Mouse (Mus musculus) frontal cortex, postnatal 25 days (tissue): ENCODE results near the gene Pspc1.
"Not testable (repeated sequence)": the region's sequence is repeated elsewhere in the genome, so short reads cannot be mapped to it uniquely, and the experiment has no call there.

Experiments used
- DNase-seq, 2 experiments: peaks; one replicate each; pipeline ENCODE4 v3.0.0; 2022; ENCODE audit warnings: low spot score in 2 of 2

Gene Pspc1

DNA sequence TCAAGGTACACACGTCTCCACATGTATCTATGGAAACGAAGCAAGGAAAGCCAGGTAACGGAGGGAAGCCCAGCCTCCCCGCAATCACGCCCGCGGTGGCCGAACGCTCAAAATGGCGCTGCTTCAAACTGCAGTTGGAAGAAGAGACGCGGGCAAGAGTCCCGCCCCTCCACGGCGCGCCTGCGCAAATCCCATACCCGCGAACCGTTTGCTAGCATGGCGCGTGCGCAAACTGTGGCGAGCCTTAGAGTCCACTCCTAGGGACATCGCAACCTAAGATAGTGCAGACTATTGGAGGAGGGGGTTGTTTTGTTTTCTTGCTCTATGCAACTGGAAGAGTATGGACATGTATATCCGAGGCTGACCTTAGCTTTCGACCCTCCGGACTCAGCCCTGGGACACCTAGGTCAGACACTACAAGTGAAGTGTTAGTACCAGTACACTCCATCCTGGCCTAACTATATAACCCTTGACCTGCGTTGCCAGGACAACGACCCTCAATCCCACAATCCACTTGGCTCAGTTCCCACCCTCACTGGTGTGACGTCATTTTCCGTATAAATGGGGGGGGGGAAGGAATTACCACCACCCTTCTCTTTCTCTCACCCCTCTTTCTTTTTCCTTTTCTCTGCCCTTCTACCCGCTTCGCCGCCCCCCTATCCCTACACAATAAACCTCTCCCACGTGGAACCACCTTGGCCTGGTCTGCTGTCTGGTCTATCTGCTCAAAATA is at the start of gene Pspc1:
TSS of gene Pspc1 (minus strand) at position 117 of the 733 bp plus-strand sequence.
- DNase-seq = peak; percentile 96 to 97

DNA sequence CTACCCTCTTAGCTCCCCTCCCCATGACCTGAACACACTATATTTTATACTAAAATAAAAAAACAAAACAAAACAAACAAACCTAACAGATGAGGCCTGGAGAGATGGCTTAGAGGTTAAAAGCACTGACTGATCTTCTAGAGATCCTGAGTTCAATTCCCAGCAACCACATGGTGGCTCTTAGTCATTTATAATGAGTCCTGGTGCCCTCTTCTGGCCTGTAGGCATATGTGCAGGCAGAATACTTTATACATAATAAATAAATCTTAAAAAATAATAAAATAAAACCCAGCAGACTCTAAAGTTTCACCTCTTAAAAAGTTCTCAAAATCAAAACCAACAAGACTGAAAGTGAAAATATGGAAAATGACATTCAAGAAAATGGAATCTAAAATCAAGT is 46.4 kb upstream of the Pspc1 start:
- DNase-seq = no peak

DNA sequence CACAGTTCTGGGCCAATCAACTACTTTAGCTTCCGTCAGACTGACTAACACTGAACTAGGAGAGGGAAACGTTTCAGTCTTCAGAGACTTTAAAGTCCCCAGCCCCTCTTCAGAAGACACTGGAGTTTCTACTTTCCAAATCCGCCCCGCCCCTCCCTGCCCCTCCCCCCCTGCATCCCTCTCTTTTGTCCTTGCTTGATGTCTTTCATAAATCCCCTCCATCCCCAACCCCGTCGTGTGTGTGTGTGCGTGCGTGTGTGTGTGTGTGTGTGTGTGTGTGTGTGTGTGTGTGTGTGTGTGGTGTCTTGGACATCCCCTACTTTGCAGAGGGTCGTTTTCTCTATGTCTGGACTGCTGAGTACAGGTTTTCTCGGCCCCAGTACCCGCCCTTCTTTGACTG is 39.5 kb upstream of the Pspc1 start:
- no peak for DNase-seq

DNA sequence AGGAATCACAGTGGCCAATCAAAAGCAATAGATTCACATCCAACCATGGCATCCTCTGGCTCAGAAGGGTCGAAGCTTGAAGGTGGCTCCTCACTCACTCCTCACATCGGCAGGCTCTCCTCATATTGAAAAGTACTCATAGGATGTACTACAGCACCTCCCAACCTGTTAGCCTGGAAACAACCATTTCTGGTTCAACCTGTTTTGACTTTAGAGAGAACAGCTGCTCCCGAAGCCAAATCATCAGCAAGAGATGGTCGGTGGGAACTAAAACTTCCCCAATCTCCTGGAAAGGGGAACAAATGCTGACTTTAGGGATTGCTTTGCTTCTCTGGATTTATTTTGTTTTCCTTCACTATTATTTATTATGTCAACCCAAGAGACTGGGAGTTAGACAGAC is 39.0 kb upstream of the Pspc1 start:
- no peak for DNase-seq

DNA sequence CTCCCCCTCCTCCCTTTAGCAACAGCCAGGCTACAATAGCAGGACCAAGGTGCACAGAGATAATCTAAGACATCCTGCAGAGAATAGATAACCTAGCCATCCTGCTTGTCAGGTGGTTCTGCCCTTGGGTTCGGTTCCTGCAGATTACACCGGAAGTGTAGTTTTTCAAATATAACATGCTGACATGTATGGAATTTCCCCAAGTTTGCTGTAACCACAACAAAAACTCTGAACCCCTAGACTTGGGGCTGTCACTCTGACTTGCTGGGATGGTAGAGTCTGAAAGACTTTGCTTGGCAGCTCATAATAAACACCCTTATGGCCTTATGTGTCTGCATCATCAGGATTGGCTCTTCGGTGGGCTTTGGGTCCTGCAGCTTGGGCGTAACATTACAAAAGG is 38.4 kb upstream of the Pspc1 start:
- DNase-seq = no peak

DNA sequence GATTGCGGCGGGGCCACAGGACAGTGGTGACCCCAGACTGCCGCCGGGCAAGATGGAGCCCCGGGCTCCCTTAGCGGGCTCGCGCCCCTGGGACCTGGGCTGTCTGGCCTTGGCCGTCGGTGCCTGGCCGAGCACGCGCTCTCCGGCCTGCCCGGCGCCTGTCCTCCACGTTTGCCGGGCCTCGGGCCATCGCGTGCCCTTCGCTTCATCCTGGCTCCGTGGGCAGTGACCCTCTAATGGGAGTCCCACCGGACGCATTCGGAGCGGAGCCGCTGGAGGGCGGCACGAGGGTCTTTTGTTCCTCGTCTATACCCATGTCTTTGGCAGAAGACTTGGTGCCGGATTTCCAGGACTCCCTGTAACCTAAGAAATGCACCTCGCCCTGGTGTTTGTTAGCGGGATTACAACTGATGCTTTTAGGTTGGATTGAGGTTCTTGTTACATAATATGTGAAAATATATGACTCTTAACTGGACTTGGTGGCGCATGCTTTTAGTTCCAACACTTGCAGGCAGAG is 34.5 kb upstream of the Pspc1 start:
- DNase-seq = peak; percentile 61 to 73

DNA sequence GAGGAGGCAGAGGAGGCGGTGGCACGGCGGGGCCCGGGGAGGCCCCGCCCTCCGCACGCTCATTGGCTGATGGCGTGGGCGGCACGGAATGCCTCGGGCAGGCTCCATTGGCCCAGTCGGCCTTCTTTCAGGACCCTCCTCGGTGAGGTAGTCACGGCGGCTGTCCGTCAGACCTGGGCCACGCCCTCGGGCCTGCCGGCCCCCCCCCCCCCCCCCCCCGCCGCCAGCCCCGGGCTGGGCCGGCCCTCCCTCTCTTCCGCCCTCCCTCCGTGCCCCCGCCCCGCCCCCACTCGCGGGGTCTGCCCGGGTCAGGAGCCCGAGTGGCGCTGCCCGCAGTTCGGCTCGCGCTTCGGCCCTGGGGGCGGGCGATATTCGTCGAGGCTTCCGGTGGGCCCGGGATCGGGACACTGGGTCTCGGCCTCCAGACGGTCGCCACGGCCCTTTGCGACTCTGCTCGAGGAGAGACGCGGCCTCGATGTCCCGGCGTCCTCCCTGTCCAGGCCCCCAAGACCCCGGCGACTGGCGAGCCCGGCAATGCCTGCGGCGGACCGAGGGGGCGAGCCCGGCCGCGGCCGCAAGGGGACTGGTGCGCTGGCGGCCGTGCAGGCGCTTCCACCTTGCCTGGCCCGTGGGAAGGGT is 33.7 kb upstream of the Pspc1 start, which contains the start of gene Zmym5:
TSS of gene Zmym5 (minus strand) at position 16 of the 639 bp plus-strand sequence.
- DNase-seq = peak; percentile 71 to 72

DNA sequence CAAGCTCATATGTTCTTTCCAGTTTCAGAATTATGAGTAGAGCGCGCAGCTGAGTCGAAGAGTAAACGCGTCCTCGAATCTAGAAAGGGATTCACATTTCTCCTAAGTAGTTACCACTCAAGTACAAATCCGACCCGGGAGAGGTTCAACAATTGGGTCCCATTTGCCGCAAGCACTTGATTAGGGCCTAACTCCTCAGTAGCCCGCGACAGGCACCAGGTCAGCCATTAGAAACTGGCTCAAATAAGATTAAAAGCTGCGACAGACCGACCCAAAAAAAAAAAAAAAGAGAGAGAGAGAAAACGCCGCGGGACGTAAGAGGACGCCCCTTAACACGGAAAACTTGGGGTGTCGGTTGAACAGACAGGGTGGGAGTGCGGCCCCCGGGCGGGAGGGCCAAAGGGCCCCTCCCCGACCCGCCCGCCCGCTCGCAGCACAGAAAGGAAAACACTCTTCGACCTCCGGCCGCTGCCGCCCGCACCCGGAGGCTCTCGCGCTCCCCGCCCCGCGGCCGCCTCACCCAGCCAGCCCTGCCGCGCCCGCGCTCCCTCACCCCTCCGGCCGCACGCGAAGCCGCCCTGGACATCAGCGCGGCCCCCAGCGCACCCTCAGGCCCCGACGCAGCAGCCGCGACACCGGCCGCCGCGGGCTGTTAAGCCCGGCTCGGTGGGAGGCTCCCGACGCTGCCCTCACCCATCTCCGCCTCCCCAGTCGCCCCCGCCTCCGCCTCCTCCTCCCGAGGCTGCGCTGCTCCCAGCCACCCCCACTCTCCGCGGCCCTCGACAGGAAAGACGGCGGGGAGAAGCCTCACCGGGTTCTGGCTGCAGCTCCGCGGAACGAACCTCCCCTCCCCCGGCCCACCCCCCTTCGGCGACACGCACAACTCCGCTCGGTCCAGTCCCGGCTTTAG is 32.9 kb upstream of the Pspc1 start:
- peak in 1 of 2 experiments; percentile 11 for DNase-seq

DNA sequence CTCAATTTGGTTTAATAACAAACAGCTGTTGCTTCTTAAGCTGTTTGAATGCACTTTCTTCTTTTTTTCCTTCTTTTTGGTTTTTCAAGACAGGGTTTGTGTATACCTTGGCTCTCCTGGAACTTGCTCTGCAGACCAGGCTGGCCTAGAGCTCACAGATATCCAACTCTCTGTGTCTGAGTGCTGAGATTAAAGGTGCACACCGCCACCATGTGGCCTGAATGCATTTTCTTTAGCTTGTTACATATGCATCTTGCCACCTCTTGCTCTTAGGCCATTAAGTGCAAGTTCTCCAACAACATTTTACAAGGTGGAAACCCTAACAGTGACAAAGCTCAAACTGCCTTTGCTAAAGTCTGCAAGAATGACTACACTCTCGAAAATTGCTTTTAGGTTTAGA is 15.1 kb upstream of the Pspc1 start:
- peak in 1 of 2 experiments; percentile 22 for DNase-seq

DNA sequence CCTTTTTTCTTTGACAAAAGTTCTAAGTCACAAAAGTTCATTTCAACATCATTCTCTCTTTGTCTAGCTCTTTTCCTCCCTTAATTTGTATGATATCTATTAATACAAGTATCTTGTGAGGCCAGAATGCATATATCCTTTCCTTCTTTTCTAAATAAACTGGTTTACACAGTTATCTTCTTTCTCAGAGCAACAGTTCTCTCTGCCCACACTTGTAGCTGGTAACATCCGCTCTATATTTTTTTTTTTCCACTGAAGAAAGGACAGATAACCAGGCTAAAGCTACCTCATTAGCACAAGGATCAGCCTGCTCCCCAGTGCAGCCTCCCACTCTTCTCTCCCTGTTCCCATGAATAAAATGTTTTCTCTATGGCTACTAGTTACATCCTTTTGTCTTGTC is 6.5 kb upstream of the Pspc1 start:
- DNase-seq = no peak

DNA sequence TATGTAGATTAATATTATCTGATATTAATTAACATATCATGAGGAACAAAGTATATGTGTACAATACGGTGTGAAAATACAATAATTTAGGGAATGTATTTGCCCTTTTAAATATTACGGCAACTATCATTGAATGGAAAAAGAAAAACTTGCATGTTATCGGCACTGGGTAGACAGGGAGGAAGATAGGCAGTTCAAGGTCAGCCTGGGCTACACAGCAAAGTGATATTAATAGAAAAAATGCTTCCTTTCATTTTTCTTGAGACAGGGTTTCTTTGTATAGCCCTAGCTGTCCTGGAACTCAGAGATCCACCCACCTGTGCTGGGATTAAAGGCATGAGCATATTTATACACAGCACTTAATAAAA is 801 bp upstream of the Pspc1 start:
- DNase-seq = no peak

DNA sequence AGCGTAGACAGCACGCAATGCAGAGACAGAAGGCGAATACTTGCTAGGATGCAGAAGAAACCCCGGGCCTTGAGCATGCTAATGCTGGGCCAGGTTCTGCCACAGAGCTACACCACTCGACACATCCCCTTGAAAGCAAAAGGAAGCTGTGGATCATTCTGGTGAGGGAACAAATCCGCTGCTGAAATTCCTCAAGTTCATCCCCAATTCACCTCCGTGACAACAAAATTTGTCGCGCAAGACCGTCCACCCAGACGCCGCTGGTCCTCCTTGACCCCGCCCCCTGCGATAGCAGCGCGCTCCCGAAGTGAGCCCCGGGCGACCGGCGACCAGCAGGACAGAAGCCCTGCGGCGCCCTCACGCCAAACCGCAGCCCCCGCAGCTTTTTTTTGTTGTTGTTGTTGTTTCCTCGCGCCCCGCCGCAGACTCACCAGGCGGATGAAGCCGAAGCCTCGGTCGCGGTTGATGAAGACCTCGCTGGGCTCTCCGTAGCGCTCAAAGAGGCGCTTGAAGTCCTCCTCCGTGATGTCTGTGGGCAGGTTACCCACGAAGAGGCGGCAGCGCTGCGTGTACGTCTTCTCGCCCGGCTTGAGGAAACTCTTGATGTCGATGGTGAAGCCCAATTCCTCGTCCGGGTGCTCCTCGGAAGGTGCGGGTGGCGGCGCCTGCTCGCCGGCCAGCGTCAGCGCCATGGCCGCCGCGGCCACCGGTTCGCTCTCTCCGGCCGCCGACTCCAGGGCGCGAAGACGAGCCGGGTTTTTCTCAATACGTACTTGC is 568 bp downstream of the Pspc1 start:
- DNase-seq = peak; percentile 40 to 46

DNA sequence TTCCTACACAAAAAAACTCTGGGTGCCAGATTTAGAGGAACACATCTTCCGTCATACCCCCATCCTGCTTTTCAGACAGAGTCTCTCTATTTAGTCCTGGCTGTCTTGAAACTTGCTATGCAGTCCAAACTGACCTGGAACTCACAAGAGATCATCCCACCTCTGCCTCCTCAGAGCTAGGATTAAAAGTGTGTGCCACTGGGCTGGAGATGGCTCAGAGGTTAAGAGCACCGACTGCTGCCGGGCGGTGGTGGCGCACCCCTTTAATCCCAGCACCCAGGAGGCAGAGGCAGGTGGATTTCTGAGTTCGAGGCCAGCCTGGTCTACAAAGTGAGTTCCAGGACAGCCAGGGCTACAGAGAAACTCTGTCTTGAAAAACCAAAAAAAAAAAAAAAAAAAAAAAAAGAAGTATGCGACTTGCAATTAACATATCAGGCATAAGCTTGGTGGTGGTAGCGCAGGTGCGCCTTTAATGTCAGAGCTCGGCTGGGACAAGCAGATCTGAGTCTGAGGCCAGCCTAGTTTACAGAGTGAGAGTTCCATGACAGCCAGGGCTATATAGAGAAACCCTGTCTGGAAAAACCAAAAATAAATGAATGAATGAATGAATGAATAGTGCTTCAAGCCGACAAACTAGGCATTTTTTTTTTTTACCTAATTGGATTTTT is 1.4 kb downstream of the Pspc1 start:
- no peak for DNase-seq

DNA sequence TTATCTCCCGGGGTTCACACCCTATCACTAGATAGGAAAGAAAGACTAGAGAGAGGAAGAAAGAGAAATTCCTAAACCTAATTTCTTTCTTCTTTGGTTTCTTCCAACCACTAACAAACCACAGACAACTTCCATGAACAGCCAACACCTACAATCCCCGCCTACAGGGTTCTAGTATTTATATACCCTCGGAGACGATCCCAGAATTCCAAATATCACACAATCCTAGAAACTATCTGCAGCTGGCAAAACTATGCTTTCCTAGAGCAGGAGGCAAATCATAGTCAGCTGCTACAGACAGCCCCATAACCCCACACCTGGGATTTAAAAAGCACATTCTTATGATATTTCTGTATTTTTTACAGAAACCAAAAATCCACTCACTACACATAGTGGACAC is 2.7 kb downstream of the Pspc1 start:
- no peak for DNase-seq

DNA sequence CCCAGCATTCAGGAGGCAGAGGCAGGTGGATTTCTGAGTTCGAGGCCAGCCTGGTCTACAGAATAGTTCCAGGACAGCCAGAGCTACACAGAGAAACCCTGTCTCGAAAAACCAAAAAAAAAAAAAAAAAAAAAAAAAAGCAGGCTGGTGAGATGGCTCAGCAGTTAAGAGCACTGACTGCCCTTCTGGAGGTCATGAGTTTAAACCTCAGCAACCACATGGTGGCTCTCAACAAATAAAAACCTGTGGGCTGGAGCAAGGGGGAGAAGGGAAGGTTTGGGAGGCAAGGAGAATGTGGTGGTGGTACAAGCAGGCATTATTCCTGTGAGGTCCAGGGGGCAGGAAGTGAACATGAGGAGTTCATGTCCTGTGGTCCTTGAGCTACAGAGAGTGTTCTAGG is 11.7 kb downstream of the Pspc1 start:
- not testable (repeated sequence) for DNase-seq

DNA sequence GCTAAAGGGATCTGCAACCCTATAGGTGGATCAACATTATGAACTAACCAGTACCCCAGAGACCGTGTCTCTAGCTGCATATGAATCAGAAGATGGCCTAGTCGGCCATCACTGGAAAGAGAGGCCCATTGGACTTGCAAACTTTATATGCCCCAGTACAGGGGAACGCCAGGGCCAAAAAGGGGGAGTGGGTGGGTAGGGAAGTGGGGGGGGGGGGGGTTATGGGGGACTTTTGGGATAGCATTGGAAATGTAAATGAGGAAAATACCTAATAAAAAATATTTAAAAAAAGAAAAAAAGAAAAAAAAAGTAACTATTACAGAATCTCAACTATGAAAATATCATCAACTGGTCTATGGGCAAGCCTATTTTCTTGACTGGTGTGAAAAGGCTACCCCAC is 13.0 kb downstream of the Pspc1 start:
- not testable (repeated sequence) for DNase-seq

DNA sequence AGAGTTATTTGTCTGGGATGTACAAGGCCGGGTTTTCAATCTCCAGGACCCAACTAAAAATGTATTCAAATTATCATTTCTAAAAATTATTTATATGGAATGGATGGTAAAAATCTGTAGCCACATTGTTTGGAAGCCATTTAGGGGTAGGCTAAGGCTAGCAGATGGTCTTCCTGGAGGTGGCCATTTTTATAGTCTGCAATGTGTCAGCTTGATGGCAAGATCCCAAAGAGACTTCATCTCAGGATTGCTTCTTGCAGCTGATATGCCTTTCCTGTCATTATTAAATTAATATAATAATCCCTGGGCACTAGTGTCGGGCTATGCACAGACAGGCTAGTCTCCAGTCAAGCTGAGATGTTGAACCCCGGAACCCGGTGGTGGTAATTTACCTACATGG is 26.8 kb downstream of the Pspc1 start:
- no peak for DNase-seq

DNA sequence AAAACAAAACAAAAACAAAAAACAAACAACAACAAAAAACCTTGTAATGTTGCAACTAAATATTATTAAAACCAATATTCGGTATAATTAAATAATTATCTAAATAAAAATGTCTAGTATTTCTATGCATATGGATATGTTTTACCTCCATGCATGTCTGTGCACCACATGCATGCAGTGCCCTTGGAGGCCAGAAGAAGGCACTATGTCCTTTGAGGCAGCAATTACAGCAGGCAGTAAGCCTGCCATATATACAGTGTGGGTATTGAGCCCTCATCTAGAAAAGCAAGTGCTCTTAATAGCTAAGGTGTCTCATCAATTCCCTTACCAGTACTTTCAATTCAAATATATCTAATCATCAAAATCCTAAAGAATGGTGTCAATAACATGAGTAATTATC is 37.9 kb downstream of the Pspc1 start:
- no peak for DNase-seq

DNA sequence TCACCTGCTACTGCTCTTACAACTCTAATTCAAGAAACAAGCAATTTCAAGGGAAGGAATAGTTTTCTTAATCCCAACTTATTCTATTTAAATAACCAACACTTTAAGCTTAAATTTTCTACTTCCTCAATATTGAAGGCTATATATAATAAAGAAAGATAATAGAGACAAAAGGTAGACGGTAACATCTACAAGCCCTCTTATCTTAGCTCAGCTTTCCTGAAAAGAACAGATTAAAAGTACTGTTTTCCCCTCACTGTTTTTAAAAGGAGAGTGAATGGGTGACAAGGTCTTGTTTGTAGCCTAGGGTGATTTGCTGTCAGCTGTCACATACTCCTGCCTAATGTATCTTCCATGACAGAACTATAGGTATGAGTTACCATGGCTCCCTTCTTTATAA is 51.6 kb downstream of the Pspc1 start:
- DNase-seq = no peak

DNA sequence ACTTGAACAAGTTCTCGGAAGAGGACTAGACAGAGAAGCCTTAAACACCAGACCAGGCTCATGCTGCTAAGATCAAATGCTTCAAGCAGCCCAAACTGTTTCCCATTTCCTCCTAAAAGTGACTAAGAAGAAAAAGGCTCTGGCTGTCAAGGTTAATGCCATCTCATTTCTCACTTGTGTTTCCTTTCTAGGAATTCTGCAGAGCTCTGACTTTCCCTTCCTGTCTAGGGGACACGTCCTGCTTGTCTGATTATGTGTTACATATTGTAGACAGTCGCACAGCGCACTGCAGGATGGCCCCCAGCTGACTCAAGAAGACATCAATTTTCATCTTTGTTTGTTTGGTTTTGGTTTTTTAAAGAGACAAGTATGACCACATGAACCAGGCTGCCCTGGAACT is 72.4 kb downstream of the Pspc1 start:
- DNase-seq = no peak

DNA sequence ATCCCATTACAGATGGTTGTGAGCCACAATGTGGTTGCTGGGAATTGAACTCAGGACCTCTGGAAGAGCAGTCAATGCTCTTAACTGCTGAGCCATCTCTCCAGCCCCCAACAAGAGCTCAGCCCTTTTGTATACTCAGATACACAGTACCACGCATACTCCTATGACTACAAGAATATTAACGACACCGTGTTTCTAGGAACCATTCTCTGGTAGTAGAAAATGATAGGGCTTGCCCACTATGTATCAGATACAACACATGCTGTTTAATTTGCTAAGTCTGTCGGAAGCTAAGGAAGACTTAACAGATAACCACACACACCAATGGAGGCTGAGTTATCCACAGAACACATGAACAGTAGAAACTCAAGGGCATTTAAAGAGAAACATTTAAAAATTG is 75.5 kb downstream of the Pspc1 start:
- DNase-seq = no peak
